Mouse (Mus musculus): ENCODE results near the gene Sag. TPM values are rescaled to one million over a fixed set of nuclear protein-coding genes. Genes with fewer than 3 reads are reported as not detected.

Sag gene
- polyA plus RNA-seq, 2 experiments, result 1.0 to 2.1 TPM

- WGBS, result 88% methylated on average over 8 of the region's 8 CpGs
- H3K4me1 ChIP-seq (ENCODE audit: control insufficient read depth, insufficient read depth, low read length), result no peaks in the 10 kb centered on the region
- H3K4me2 ChIP-seq (replicated peaks; ENCODE audit: low read depth, low read length, severe bottlenecking), result no peak overlapping the region
- peaks cover 85% of the 10 kb centered on the region for H3K36me3 ChIP-seq (ENCODE audit: control insufficient read depth, insufficient read depth, low read length)
- H3K27me3 ChIP-seq (ENCODE audit: control insufficient read depth, insufficient read depth, low read length), result no peaks in the 10 kb centered on the region
- no peak overlapping the region for H3K27ac ChIP-seq (replicated peaks; ENCODE audit: low read depth, low read length)
- H3K4me3 ChIP-seq (replicated peaks; ENCODE audit: low read length), result no peak overlapping the region
- H3K9me3 ChIP-seq (ENCODE audit: control insufficient read depth, low read length), result no peaks in the 10 kb centered on the region
- no peak for TF ChIP-seq POLR2A (IDR thresholded peaks at IDR 0.05; ENCODE audit: borderline replicate concordance, extremely low read depth, insufficient read depth, insufficient read length)
- ATAC-seq (ENCODE audit: low FRiP score, low read depth), result no peak
- DNase-seq (ENCODE audit: low spot score), result no peak
- no peak overlapping the region for H3K9ac ChIP-seq (ENCODE audit: low read depth, low read length, severe bottlenecking)
Measured at GRCm38 (mm10) chr1:87785703-87786102, 17.8 kb upstream of the Sag start.

DNA sequence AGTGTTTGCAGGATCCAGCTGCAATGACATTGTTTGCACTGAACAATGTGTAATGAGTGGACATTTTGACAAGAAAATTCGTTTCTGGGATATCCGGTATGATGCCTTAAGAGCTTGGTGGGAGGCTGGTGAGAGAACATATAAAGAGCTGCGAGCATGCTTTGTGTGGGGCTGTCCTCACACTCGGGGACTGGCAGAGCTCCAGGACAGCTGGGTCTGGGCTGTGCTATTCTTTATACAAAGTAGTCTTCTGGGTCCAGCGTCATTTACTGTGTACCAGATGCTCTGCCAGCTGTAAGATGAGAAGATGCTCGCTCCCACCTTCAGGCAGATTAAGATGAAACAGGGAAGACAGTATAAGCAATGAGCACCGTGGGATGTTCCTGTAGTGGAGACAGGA, 17.2 kb upstream of the Sag start:
- DNase-seq (ENCODE audit: low spot score) (peak; percentile 21), ATAC-seq (ENCODE audit: low FRiP score, low read depth) (no peak)
- Histone ChIP-seq H3K4me2 (replicated peaks; ENCODE audit: low read depth, low read length, severe bottlenecking) (no peak overlapping the region), H3K27ac (replicated peaks; ENCODE audit: low read depth, low read length) (no peak overlapping the region), H3K27me3 (ENCODE audit: control insufficient read depth, insufficient read depth, low read length) (no peaks in the 10 kb centered on the region), H3K9me3 (ENCODE audit: control insufficient read depth, low read length) (no peaks in the 10 kb centered on the region), H3K36me3 (ENCODE audit: control insufficient read depth, insufficient read depth, low read length) (peaks cover 85% of the 10 kb centered on the region), H3K4me3 (replicated peaks; ENCODE audit: low read length) (no peak overlapping the region), H3K4me1 (ENCODE audit: control insufficient read depth, insufficient read depth, low read length) (no peaks in the 10 kb centered on the region), H3K9ac (ENCODE audit: low read depth, low read length, severe bottlenecking) (no peak overlapping the region)
- WGBS, result 80% methylated on average over 7 of the region's 7 CpGs
- no peak for TF ChIP-seq POLR2A (IDR thresholded peaks at IDR 0.05; ENCODE audit: borderline replicate concordance, extremely low read depth, insufficient read depth, insufficient read length)

DNA sequence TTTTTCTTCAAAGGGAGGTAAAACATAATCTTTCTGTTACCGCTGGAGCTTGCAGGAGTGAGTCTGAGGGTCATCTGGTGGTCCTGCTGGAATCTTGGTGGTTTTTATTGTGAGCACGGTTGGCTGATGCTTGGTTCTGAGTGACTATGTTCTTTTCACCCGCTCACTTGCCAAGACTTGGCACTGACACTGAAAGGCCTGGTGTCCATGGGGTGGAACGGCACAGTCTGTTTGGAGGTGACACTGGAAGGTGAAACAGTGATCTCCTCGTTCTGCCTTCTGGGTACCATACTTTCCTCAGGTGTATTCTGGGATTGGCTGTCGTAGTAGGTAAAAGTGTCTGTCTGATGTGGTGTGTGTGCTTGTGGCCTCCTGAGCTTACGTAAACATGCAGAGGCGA, 13.8 kb upstream of the Sag start:
- Histone ChIP-seq H3K4me1 (ENCODE audit: control insufficient read depth, insufficient read depth, low read length) (no peaks in the 10 kb centered on the region), H3K36me3 (ENCODE audit: control insufficient read depth, insufficient read depth, low read length) (peaks cover 78% of the 10 kb centered on the region), H3K27me3 (ENCODE audit: control insufficient read depth, insufficient read depth, low read length) (no peaks in the 10 kb centered on the region), H3K9ac (ENCODE audit: low read depth, low read length, severe bottlenecking) (no peak overlapping the region), H3K4me3 (replicated peaks; ENCODE audit: low read length) (no peak overlapping the region), H3K27ac (replicated peaks; ENCODE audit: low read depth, low read length) (no peak overlapping the region), H3K4me2 (replicated peaks; ENCODE audit: low read depth, low read length, severe bottlenecking) (no peak overlapping the region), H3K9me3 (ENCODE audit: control insufficient read depth, low read length) (no peaks in the 10 kb centered on the region)
- TF ChIP-seq POLR2A (IDR thresholded peaks at IDR 0.05; ENCODE audit: borderline replicate concordance, extremely low read depth, insufficient read depth, insufficient read length), result no peak
- 89% methylated on average over 8 of the region's 8 CpGs for WGBS
- ATAC-seq (ENCODE audit: low FRiP score, low read depth), result no peak
- DNase-seq (ENCODE audit: low spot score), result no peak

GRCm38 (mm10) chr1:87792438-87793137, 10.9 kb upstream of the Sag start:
- WGBS, result 85% methylated on average over 4 of the region's 4 CpGs
- no peak for TF ChIP-seq POLR2A (IDR thresholded peaks at IDR 0.05; ENCODE audit: borderline replicate concordance, extremely low read depth, insufficient read depth, insufficient read length)
- H3K27me3 ChIP-seq (ENCODE audit: control insufficient read depth, insufficient read depth, low read length), result no peaks in the 10 kb centered on the region
- DNase-seq (ENCODE audit: low spot score) (no peak), ATAC-seq (ENCODE audit: low FRiP score, low read depth) (no peak)
- no peaks in the 10 kb centered on the region for H3K9me3 ChIP-seq (ENCODE audit: control insufficient read depth, low read length)
- no peak overlapping the region for H3K4me3 ChIP-seq (replicated peaks; ENCODE audit: low read length)
- no peak overlapping the region for H3K27ac ChIP-seq (replicated peaks; ENCODE audit: low read depth, low read length)
- no peak overlapping the region for H3K9ac ChIP-seq (ENCODE audit: low read depth, low read length, severe bottlenecking)
- H3K4me2 ChIP-seq (replicated peaks; ENCODE audit: low read depth, low read length, severe bottlenecking), result no peak overlapping the region
- peaks cover 58% of the 10 kb centered on the region for H3K36me3 ChIP-seq (ENCODE audit: control insufficient read depth, insufficient read depth, low read length)
- no peaks in the 10 kb centered on the region for H3K4me1 ChIP-seq (ENCODE audit: control insufficient read depth, insufficient read depth, low read length)

DNA sequence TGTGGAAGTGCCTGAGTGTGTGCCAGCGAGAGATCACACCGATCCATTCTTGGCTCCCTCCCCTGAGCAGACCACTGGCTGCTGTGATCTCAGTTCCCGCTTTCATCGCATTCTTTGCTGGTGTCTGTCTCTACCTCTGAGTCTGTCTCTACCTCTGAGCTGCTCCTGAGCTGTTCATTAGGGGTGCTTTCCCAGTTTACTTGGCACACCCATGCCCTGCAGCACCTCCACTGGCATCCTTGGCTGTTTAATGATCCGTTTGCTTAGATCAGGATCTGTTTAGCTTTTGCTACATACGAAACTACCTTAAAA, 10.4 kb upstream of the Sag start:
- H3K9me3 ChIP-seq (ENCODE audit: control insufficient read depth, low read length), result no peaks in the 10 kb centered on the region
- no peaks in the 10 kb centered on the region for H3K27me3 ChIP-seq (ENCODE audit: control insufficient read depth, insufficient read depth, low read length)
- DNase-seq (ENCODE audit: low spot score) (no peak), ATAC-seq (ENCODE audit: low FRiP score, low read depth) (no peak)
- peaks cover 55% of the 10 kb centered on the region for H3K36me3 ChIP-seq (ENCODE audit: control insufficient read depth, insufficient read depth, low read length)
- WGBS, result 94% methylated on average over 6 of the region's 6 CpGs
- no peak overlapping the region for H3K27ac ChIP-seq (replicated peaks; ENCODE audit: low read depth, low read length)
- H3K9ac ChIP-seq (ENCODE audit: low read depth, low read length, severe bottlenecking), result no peak overlapping the region
- no peak overlapping the region for H3K4me2 ChIP-seq (replicated peaks; ENCODE audit: low read depth, low read length, severe bottlenecking)
- H3K4me3 ChIP-seq (replicated peaks; ENCODE audit: low read length), result no peak overlapping the region
- TF ChIP-seq POLR2A (IDR thresholded peaks at IDR 0.05; ENCODE audit: borderline replicate concordance, extremely low read depth, insufficient read depth, insufficient read length), result no peak
- no peaks in the 10 kb centered on the region for H3K4me1 ChIP-seq (ENCODE audit: control insufficient read depth, insufficient read depth, low read length)

- WGBS, result 86% methylated on average over 1 of the region's 1 CpGs
- H3K4me3 ChIP-seq (replicated peaks; ENCODE audit: low read length), result no peak overlapping the region
- no peaks in the 10 kb centered on the region for H3K9me3 ChIP-seq (ENCODE audit: control insufficient read depth, low read length)
- H3K9ac ChIP-seq (ENCODE audit: low read depth, low read length, severe bottlenecking), result no peak overlapping the region
- ATAC-seq (ENCODE audit: low FRiP score, low read depth) (no peak), DNase-seq (ENCODE audit: low spot score) (no peak)
- peaks cover 19% of the 10 kb centered on the region for H3K36me3 ChIP-seq (ENCODE audit: control insufficient read depth, insufficient read depth, low read length)
- H3K4me2 ChIP-seq (replicated peaks; ENCODE audit: low read depth, low read length, severe bottlenecking), result no peak overlapping the region
- no peak for TF ChIP-seq POLR2A (IDR thresholded peaks at IDR 0.05; ENCODE audit: borderline replicate concordance, extremely low read depth, insufficient read depth, insufficient read length)
- no peaks in the 10 kb centered on the region for H3K27me3 ChIP-seq (ENCODE audit: control insufficient read depth, insufficient read depth, low read length)
- no peaks in the 10 kb centered on the region for H3K4me1 ChIP-seq (ENCODE audit: control insufficient read depth, insufficient read depth, low read length)
- H3K27ac ChIP-seq (replicated peaks; ENCODE audit: low read depth, low read length), result no peak overlapping the region
Measured at GRCm38 (mm10) chr1:87797702-87798101, 5.8 kb upstream of the Sag start.

Data from limb, embryonic 14.5 days (tissue).